ENCODE assay signal across 8 mouse cellular contexts in genomic region chr15:32002950-32003422, GRCm38 (mm10).
DNase-seq lines count a peak whose midpoint lies in the region; ATAC-seq and TF ChIP-seq lines count a peak whose summit lies in the region.

No protein-coding gene starts in this region.

- H3K9me3 ChIP-seq in midbrain, embryonic 14.5 days (ENCODE audit: control insufficient read depth, low read length), result no peaks in the 10 kb centered on the region
- no peaks in the 10 kb centered on the region for H3K9me3 ChIP-seq in stomach, postnatal 0 days (ENCODE audit: control insufficient read depth, low read length)

- no peak overlapping the region for H3K27ac ChIP-seq in midbrain, embryonic 14.5 days (replicated peaks; ENCODE audit: low read depth, low read length)
- H3K27ac ChIP-seq in stomach, postnatal 0 days (replicated peaks), result no peak overlapping the region
- H3K27ac ChIP-seq in kidney, adult 2 months (ENCODE audit: insufficient read depth, low read depth, low read length), result no peak overlapping the region

- no peaks in the 10 kb centered on the region for H3K27me3 ChIP-seq in midbrain, embryonic 14.5 days (ENCODE audit: control insufficient read depth, insufficient read depth, low read length)
- no peaks in the 10 kb centered on the region for H3K27me3 ChIP-seq in stomach, postnatal 0 days (ENCODE audit: control insufficient read depth, insufficient read depth, low read length)
- H3K27me3 ChIP-seq in kidney, adult 2 months (replicated peaks; ENCODE audit: control insufficient read depth, insufficient read depth, low read length), result no peaks in the 10 kb centered on the region

- TF ChIP-seq POLR2A in kidney, adult 2 months (IDR thresholded peaks at IDR 0.05; ENCODE audit: low read depth, low read length), result no peak

- no peaks in the 10 kb centered on the region for H3K36me3 ChIP-seq in midbrain, embryonic 14.5 days (ENCODE audit: control insufficient read depth, insufficient read depth, low read length)
- H3K36me3 ChIP-seq in stomach, postnatal 0 days (ENCODE audit: control insufficient read depth, insufficient read depth, low read length), result no peaks in the 10 kb centered on the region
- H3K36me3 ChIP-seq in kidney, adult 2 months (ENCODE audit: control insufficient read depth, insufficient read depth, low read length), result no peaks in the 10 kb centered on the region

- ATAC-seq in midbrain, embryonic 14.5 days (ENCODE audit: low FRiP score, low TSS enrichment), result peak; percentile 84
- no peak for ATAC-seq in stomach, postnatal 0 days (ENCODE audit: low FRiP score, low TSS enrichment)

- no peak for TF ChIP-seq EP300 in stomach, postnatal 0 days (optimal IDR thresholded peaks at IDR 0.05)

- H3K4me3 ChIP-seq in midbrain, embryonic 14.5 days (replicated peaks; ENCODE audit: low read depth, low read length), result no peak overlapping the region
- H3K4me3 ChIP-seq in stomach, postnatal 0 days (ENCODE audit: low read depth, low read length), result no peak overlapping the region
- H3K4me3 ChIP-seq in kidney, adult 2 months (ENCODE audit: insufficient read depth, low read depth, low read length), result no peak overlapping the region

- TF ChIP-seq CTCF in stomach, postnatal 0 days (IDR thresholded peaks at IDR 0.05; ENCODE audit: low read depth), result no peak
- TF ChIP-seq CTCF in kidney, adult 2 months (conservative IDR thresholded peaks at IDR 0.05; ENCODE audit: insufficient read depth, insufficient read length, low read depth, low read length), result no peak

- H3K9ac ChIP-seq in midbrain, embryonic 14.5 days (replicated peaks; ENCODE audit: low read length), result no peak overlapping the region
- H3K9ac ChIP-seq in stomach, postnatal 0 days (ENCODE audit: low read length), result no peak overlapping the region; the same call in 1 of the 2 replicates

- peaks cover 12% of the 10 kb centered on the region; the same call in 1 of the 2 replicates for H3K4me1 ChIP-seq in midbrain, embryonic 14.5 days (ENCODE audit: control insufficient read depth, insufficient read depth, low read length)
- no peaks in the 10 kb centered on the region for H3K4me1 ChIP-seq in stomach, postnatal 0 days (replicated peaks; ENCODE audit: control insufficient read depth, insufficient read depth)
- H3K4me1 ChIP-seq in kidney, adult 2 months (ENCODE audit: control insufficient read depth, insufficient read depth, low read length), result no peaks in the 10 kb centered on the region

- DNase-seq in 3T3-L1 (ENCODE audit: low read depth, low spot score), result peak; percentile 6
- peak; percentile 52 for DNase-seq in cerebellum, adult 8-10 months
- peak; percentile 10 for DNase-seq in gastrocnemius, postnatal 14 days
- DNase-seq in left cerebral cortex, adult 18-20 months (ENCODE audit: low spot score in 2 of 2), result peak; percentile 48 to 71
- DNase-seq in midbrain, embryonic 14.5 days, result peak; percentile 45
- no peak for DNase-seq in urinary bladder, postnatal 14 days (ENCODE audit: low spot score)
- DNase-seq in stomach, postnatal 0 days (ENCODE audit: low spot score), result no peak
- DNase-seq in kidney, adult 2 months, result no peak

- H3K4me2 ChIP-seq in midbrain, embryonic 14.5 days (ENCODE audit: low read length), result no peak overlapping the region
- H3K4me2 ChIP-seq in stomach, postnatal 0 days (replicated peaks; ENCODE audit: low read depth), result no peak overlapping the region

- WGBS in midbrain, embryonic 14.5 days, result 19% methylated on average over 2 of the region's 2 CpGs
- 55% methylated on average over 2 of the region's 2 CpGs for WGBS in stomach, postnatal 0 days
- WGBS in kidney, adult 2 months, result 63% methylated on average over 2 of the region's 2 CpGs

- intact Hi-C loops in gastrocnemius, postnatal 14 days (cut with DNase I; ENCODE audit: low total_unique reads), result no loop called here

Comparison
In these comparisons a context has a peak if more than half of its experiments do, and no peak if none do; other contexts are left out.
1. DNase-seq: peak in 3T3-L1 (single experiment), cerebellum, adult 8-10 months (single experiment), gastrocnemius, postnatal 14 days (single experiment), left cerebral cortex, adult 18-20 months (2 of 2) and midbrain, embryonic 14.5 days (single experiment); none in urinary bladder, postnatal 14 days (single experiment), stomach, postnatal 0 days (single experiment) and kidney, adult 2 months (single experiment).